Mouse (Mus musculus) midbrain, embryonic 15.5 days (tissue): Measurements from ENCODE around the gene Myo1d. TPM values are rescaled to one million over a fixed set of nuclear protein-coding genes. Genes with fewer than 3 reads are reported as not detected.

ENCODE experiments used
- ATAC-seq: fragments of 200-750 bp; cut with Nextera tagmentation; replicated peaks from 2 replicates; pipeline ENCODE4 v1.8.0; 2017; ENCODE audit warnings: moderate TSS enrichment
- H3K27ac ChIP-seq: fragments of 300-500 bp; sonication (generic); 2 replicates; pipeline ENCODE4 v1.5.1; 2015; ENCODE audit warnings: mild to moderate bottlenecking, inconsistent platforms
- H3K27me3 ChIP-seq: fragments of 300-500 bp; sonication (generic); replicated peaks from 2 replicates; pipeline ENCODE4 v1.6.1; 2015; ENCODE audit warnings: inconsistent platforms
- H3K36me3 ChIP-seq: fragments of 300-500 bp; sonication (generic); replicated peaks from 2 replicates; pipeline ENCODE4 v1.6.1; 2015; ENCODE audit warnings: inconsistent platforms
- H3K4me1 ChIP-seq: fragments of 300-500 bp; sonication (generic); 2 replicates; pipeline ENCODE4 v1.6.1; 2015; ENCODE audit warnings: inconsistent platforms
- H3K4me2 ChIP-seq: fragments of 300-500 bp; sonication (generic); 2 replicates; pipeline ENCODE4 v1.6.1; 2015; ENCODE audit warnings: inconsistent platforms, mild to moderate bottlenecking, moderate library complexity
- H3K4me3 ChIP-seq: fragments of 300-500 bp; sonication (generic); 2 replicates; pipeline ENCODE4 v1.5.1; 2015; ENCODE audit warnings: mild to moderate bottlenecking, inconsistent platforms
- H3K9ac ChIP-seq: fragments of 300-500 bp; sonication (generic); 2 replicates; pipeline ENCODE4 v1.6.1; 2015; ENCODE audit warnings: mild to moderate bottlenecking, inconsistent platforms
- H3K9me3 ChIP-seq: fragments of 300-500 bp; sonication (generic); 2 replicates; pipeline ENCODE4 v1.6.1; 2016; ENCODE audit warnings: inconsistent platforms
- WGBS: fragments of 180-500 bp; shearing (Covaris S2); methylation state at CpG from one replicate; pipeline ENCODE4 v1.1.7; 2015; ENCODE audit warnings: mixed read lengths; 5-methylcytosine and 5-hydroxymethylcytosine counted together
- polyA plus RNA-seq: library from polyadenylated mRNA; unstranded; fragments of >200 nt; fragmentation: Nextera tagmentation; extraction: Ambion mirVana; gene quantifications from 2 replicates; pipeline ENCODE4 v1.2.1, GENCODE M21; 2015

Gene Myo1d
- polyA plus RNA-seq, 1 experiment from 2014 or later: 2.7 TPM

- Histone ChIP-seq H3K36me3 (no peaks in the 10 kb centered on the region), H3K4me3 (no peak overlapping the region), H3K27ac (no peak overlapping the region), H3K9me3 (no peaks in the 10 kb centered on the region), H3K4me1 (no peaks in the 10 kb centered on the region), H3K9ac (no peak overlapping the region), H3K4me2 (no peak overlapping the region), H3K27me3 (no peaks in the 10 kb centered on the region)
- WGBS: 88% methylated on average over 2 of the region's 2 CpGs
- ATAC-seq: no peak
Measured at GRCm38 (mm10) chr11:80754201-80754600, 25.6 kb downstream of the Myo1d start.

GRCm38 (mm10) chr11:80751168-80751567 is 28.7 kb downstream of the Myo1d start:
- Histone ChIP-seq H3K4me2 (no peak overlapping the region), H3K27ac (no peak overlapping the region), H3K4me3 (no peak overlapping the region), H3K9ac (no peak overlapping the region), H3K4me1 (0 out of 2 replicates have a peak, but pooled peaks cover 3% of the 10 kb centered on the region), H3K36me3 (no peaks in the 10 kb centered on the region), H3K9me3 (no peaks in the 10 kb centered on the region), H3K27me3 (no peaks in the 10 kb centered on the region)
- WGBS: 95% methylated on average over 1 of the region's 1 CpGs
- no peak for ATAC-seq

- ATAC-seq: no peak
- Histone ChIP-seq H3K4me2 (no peak overlapping the region), H3K4me1 (0 out of 2 replicates have a peak, but pooled peaks cover 3% of the 10 kb centered on the region), H3K9ac (no peak overlapping the region), H3K9me3 (no peaks in the 10 kb centered on the region), H3K36me3 (no peaks in the 10 kb centered on the region), H3K27ac (no peak overlapping the region), H3K27me3 (no peaks in the 10 kb centered on the region), H3K4me3 (no peak overlapping the region)
- 93% methylated on average over 1 of the region's 1 CpGs for WGBS
Measured at GRCm38 (mm10) chr11:80749187-80749586, 30.6 kb downstream of the Myo1d start.

- Histone ChIP-seq H3K4me1 (0 out of 2 replicates have a peak, but pooled peaks cover 3% of the 10 kb centered on the region), H3K27ac (no peak overlapping the region), H3K4me2 (no peak overlapping the region), H3K27me3 (no peaks in the 10 kb centered on the region), H3K9ac (no peak overlapping the region), H3K9me3 (no peaks in the 10 kb centered on the region), H3K36me3 (no peaks in the 10 kb centered on the region), H3K4me3 (no peak overlapping the region)
- 89% methylated on average over 5 of the region's 5 CpGs for WGBS
- no peak for ATAC-seq
Measured at GRCm38 (mm10) chr11:80745426-80745825, 34.4 kb downstream of the Myo1d start.

- Histone ChIP-seq H3K27me3 (no peaks in the 10 kb centered on the region), H3K9ac (no peak overlapping the region), H3K27ac (no peak overlapping the region), H3K4me1 (0 out of 2 replicates have a peak, but pooled peaks cover 3% of the 10 kb centered on the region), H3K36me3 (no peaks in the 10 kb centered on the region), H3K9me3 (no peaks in the 10 kb centered on the region), H3K4me3 (no peak overlapping the region), H3K4me2 (no peak overlapping the region)
- no peak for ATAC-seq
- 85% methylated on average over 4 of the region's 4 CpGs for WGBS
Measured at GRCm38 (mm10) chr11:80743823-80744410, 35.9 kb downstream of the Myo1d start.

- no peak overlapping the region for H3K4me2 ChIP-seq
- 0 out of 2 replicates have a peak, but pooled peaks cover 3% of the 10 kb centered on the region for H3K4me1 ChIP-seq
- no peak overlapping the region for H3K27ac ChIP-seq
- H3K9me3 ChIP-seq: no peaks in the 10 kb centered on the region
- WGBS: 96% methylated on average over 4 of the region's 4 CpGs
- H3K36me3 ChIP-seq: no peaks in the 10 kb centered on the region
- no peak for ATAC-seq
- no peaks in the 10 kb centered on the region for H3K27me3 ChIP-seq
- no peak overlapping the region for H3K9ac ChIP-seq
- no peak overlapping the region for H3K4me3 ChIP-seq
Measured at GRCm38 (mm10) chr11:80742462-80742861, 37.4 kb downstream of the Myo1d start.

- WGBS: 87% methylated on average over 2 of the region's 2 CpGs
Measured at GRCm38 (mm10) chr11:80734771-80735170, 45.1 kb downstream of the Myo1d start.

GRCm38 (mm10) chr11:80724701-80725100 is 55.1 kb downstream of the Myo1d start:
- Histone ChIP-seq H3K27ac (no peak overlapping the region), H3K4me3 (no peak overlapping the region), H3K36me3 (no peaks in the 10 kb centered on the region), H3K9ac (no peak overlapping the region), H3K4me1 (peaks cover 5% of the 10 kb centered on the region; the same call in 1 of the 2 replicates), H3K4me2 (no peak overlapping the region), H3K9me3 (no peaks in the 10 kb centered on the region), H3K27me3 (no peaks in the 10 kb centered on the region)
- 68% methylated on average over 12 of the region's 12 CpGs for WGBS
- ATAC-seq: no peak

More at GRCm38 (mm10) chr11:80734771-80735170, 45.1 kb downstream of the Myo1d start:
- no peak for ATAC-seq
- Histone ChIP-seq H3K4me1 (no peaks in the 10 kb centered on the region), H3K9me3 (no peaks in the 10 kb centered on the region), H3K4me2 (no peak overlapping the region), H3K9ac (no peak overlapping the region), H3K4me3 (no peak overlapping the region), H3K36me3 (no peaks in the 10 kb centered on the region), H3K27ac (no peak overlapping the region), H3K27me3 (no peaks in the 10 kb centered on the region)

- WGBS: 85% methylated on average over 9 of the region's 9 CpGs
- H3K4me2 ChIP-seq: no peak overlapping the region
- no peaks in the 10 kb centered on the region for H3K9me3 ChIP-seq
Measured at GRCm38 (mm10) chr11:80723406-80724047, 56.3 kb downstream of the Myo1d start.

GRCm38 (mm10) chr11:80719014-80719413 is 60.8 kb downstream of the Myo1d start:
- Histone ChIP-seq H3K27me3 (no peaks in the 10 kb centered on the region), H3K36me3 (no peaks in the 10 kb centered on the region), H3K4me1 (peaks cover under 1% of the 10 kb centered on the region; the same call in 1 of the 2 replicates), H3K9ac (no peak overlapping the region), H3K27ac (no peak overlapping the region), H3K4me3 (no peak overlapping the region), H3K4me2 (no peak overlapping the region), H3K9me3 (no peaks in the 10 kb centered on the region)
- 70% methylated on average over 1 of the region's 1 CpGs for WGBS
- ATAC-seq: no peak

More at GRCm38 (mm10) chr11:80723406-80724047, 56.3 kb downstream of the Myo1d start:
- no peak for ATAC-seq
- H3K4me1 ChIP-seq: peaks cover 5% of the 10 kb centered on the region; the same call in 1 of the 2 replicates
- no peak overlapping the region for H3K9ac ChIP-seq
- H3K27me3 ChIP-seq: no peaks in the 10 kb centered on the region
- no peaks in the 10 kb centered on the region for H3K36me3 ChIP-seq
- H3K4me3 ChIP-seq: no peak overlapping the region
- H3K27ac ChIP-seq: no peak overlapping the region

- Histone ChIP-seq H3K9me3 (no peaks in the 10 kb centered on the region), H3K4me3 (no peak overlapping the region), H3K27me3 (no peaks in the 10 kb centered on the region), H3K9ac (no peak overlapping the region), H3K4me1 (no peaks in the 10 kb centered on the region), H3K36me3 (no peaks in the 10 kb centered on the region), H3K4me2 (no peak overlapping the region), H3K27ac (no peak overlapping the region)
- no peak for ATAC-seq
Measured at GRCm38 (mm10) chr11:80718036-80718435, 61.8 kb downstream of the Myo1d start.

GRCm38 (mm10) chr11:80715115-80715514 is 64.7 kb downstream of the Myo1d start:
- no peak overlapping the region for H3K4me2 ChIP-seq
- H3K27me3 ChIP-seq: no peaks in the 10 kb centered on the region
- H3K4me1 ChIP-seq: no peaks in the 10 kb centered on the region
- H3K4me3 ChIP-seq: no peak overlapping the region
- no peak overlapping the region for H3K27ac ChIP-seq
- no peaks in the 10 kb centered on the region for H3K9me3 ChIP-seq
- no peak overlapping the region for H3K9ac ChIP-seq
- H3K36me3 ChIP-seq: no peaks in the 10 kb centered on the region
- 84% methylated on average over 2 of the region's 2 CpGs for WGBS
- ATAC-seq: no peak

GRCm38 (mm10) chr11:80713705-80714104 is 66.1 kb downstream of the Myo1d start:
- no peak for ATAC-seq
- H3K27ac ChIP-seq: no peak overlapping the region
- WGBS: 78% methylated on average over 1 of the region's 1 CpGs
- no peaks in the 10 kb centered on the region for H3K27me3 ChIP-seq
- H3K9ac ChIP-seq: no peak overlapping the region
- H3K36me3 ChIP-seq: no peaks in the 10 kb centered on the region
- no peaks in the 10 kb centered on the region for H3K4me1 ChIP-seq
- no peaks in the 10 kb centered on the region for H3K9me3 ChIP-seq
- H3K4me3 ChIP-seq: no peak overlapping the region
- H3K4me2 ChIP-seq: no peak overlapping the region
